Mouse (Mus musculus) ES-Bruce4 (cell line): ENCODE measurements around the gene Olfr437.

Experiments
- CTCF ChIP-seq: IDR thresholded peaks from one replicate; pipeline ENCODE4 v1.8.1; 2011; ENCODE audit warnings: low read depth, low read length
- POLR2A ChIP-seq: IDR thresholded peaks from one replicate; pipeline ENCODE4 v1.8.1; 2011; ENCODE audit warnings: low read length; ENCODE audit not compliant: insufficient read depth

DNA sequence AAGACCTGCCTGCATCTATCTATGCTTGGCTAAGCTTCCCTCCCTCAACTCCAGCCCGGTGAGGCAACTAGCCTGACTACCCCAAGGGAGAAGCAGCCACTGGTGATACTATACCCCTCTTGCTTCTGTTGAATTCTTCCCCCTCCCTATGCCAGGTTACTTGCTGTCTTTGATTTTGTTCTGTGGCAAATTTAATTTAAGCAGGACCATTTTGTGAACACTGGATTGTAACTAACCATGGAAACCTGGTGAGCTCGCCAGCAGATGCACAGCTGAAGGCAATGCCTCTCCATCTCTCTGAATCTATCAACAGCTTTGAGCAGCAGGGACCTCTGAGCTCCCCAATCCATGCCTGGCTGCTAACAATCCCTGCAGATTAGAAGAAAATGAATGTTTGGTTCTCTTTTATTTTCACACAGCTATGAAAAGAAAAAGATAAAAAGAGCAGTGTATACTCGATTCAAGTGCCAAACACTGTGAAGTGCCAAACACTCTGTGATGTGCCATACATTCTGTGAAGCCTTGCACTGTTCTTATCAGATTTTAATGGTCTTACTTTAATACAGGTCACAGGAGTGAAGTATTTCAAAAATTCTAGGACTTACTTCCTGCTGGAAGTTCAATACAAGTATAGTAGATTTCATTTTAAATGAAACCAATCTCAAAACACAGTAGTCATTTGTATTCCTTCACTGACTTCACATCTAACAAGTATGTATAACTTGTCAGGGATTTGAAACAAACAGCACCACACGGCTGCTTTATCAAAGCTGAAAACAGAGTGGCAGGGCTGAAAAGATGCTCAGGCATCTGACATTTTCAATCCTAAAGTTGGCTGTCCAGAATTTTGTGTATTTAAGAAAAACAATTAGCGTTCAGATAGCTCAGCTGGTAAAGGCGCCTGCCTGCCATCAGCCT, 15.8 kb downstream of the Olfr437 start:
- TF ChIP-seq CTCF (no peak), POLR2A (no peak)
